Mouse (Mus musculus) liver, adult 2 months (tissue): Measurements from ENCODE around the gene Lelp1.

Experiments used
- CTCF ChIP-seq: fragments of 200-500 bp; IDR thresholded peaks from 2 replicates; pipeline ENCODE4 v1.5.1; 2011; ENCODE audit warnings: low read depth, low read length, control low read depth
- POLR2A ChIP-seq: fragments of 200-500 bp; IDR thresholded peaks from 2 replicates; pipeline ENCODE4 v1.6.1; 2011; ENCODE audit warnings: low read length, control low read depth; ENCODE audit not compliant: insufficient read depth; ENCODE audit errors: extremely low read depth

DNA sequence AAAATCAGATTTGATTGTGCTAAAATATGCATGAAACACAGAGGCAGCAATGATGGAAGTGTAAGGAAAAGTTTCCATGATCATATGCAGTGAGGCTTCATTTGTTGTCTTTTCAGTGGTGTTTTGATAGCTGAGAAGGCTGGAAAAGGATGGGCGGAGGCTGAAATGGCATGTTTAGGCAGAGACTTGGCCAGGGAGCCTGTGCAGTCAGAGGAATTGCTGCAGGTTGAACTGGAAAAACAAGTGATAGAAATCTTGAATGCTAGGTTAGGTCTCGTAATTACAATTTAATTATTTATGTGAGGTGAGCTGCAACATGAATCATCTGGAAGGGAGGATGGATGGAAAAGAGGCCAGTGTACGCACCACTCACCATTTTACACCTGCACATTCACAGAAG lies 27.3 kb upstream of the Lelp1 start:
- no peak for TF ChIP-seq POLR2A
- TF ChIP-seq CTCF = no peak
